Mouse (Mus musculus): ENCODE data around the gene Ubtd1.

DNA sequence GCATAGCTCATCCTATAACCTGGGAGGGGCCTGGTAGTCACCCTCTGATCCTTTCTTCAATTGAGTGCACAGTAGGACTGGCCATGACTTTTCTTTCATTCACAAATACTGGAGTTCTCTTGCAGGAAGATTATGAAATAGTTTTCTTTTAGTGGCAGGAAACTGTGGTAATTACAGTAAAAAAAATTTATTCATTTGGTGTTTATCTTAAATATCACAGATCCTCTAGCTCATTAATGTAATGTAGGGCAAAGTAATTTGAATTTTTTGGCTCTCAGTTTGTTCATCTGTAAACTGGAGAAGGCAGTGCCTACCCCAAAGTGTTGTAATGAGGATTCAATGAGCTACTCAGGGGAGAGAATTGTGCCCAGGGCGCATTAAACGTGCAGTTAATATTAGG, 11.4 kb downstream of the Ubtd1 start:
- no peak for TF ChIP-seq GATA1 (IDR thresholded peaks at IDR 0.05; ENCODE audit: borderline replicate concordance, low read length)
- TF ChIP-seq FLI1 (IDR thresholded peaks at IDR 0.05; ENCODE audit: low read length): no peak
